Mouse (Mus musculus): ENCODE results near the gene Zfp341. TPM values are rescaled to one million over a fixed set of nuclear protein-coding genes. Genes with fewer than 3 reads are reported as not detected.

Gene Zfp341
- polyA plus RNA-seq (2014; fragmentation: Nextera tagmentation; extraction: Ambion mirVana), result 1.2 TPM in 2 replicates

DNA sequence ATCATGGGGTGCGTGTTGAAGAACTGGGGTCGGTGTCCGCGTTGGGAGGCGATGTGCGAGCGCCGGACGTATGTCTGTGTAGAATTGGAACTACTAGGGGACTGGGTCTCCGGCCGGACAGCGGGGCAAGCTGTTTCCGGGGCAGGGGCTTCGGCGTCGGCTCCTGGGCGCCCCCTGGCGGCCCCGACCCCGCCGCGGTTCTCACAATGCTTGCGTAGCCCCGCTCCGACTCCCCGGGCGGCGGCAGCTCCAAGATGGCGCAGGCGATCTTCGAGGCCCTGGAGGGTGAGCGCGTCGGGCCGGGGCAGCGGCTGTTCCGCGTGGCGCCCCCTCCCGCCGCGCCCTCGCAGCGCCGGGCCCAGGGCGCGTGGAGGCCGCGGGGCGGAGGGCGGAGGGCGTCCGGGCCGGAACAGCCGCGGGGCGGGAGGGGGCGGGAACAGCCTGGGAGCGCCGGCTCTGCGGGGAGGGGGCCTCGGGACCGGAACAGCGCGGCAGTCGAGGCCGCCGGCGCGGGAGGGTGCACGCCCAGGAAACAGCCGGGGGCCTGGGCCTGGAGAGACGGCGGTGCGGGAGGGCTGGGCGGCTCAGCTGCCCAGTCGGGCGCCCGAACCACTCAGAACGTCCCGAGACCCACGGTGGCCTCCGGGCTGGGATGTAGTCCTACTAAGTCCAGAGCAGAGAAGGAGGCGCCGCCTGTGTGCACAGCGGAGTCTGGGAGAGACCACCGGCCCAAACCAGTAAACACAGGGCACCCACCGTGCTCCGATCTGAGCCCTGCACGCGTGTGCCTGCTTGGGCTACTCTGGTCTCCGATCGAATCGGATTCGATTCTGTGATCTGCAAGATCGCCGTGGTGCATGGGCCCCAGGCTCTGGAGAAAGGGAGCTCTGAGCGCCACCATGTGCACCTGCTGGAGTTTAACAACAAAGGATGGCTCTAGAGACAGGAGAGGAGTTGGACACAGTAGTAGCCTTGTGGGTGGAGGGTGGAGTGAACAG is at the start of gene Zfp341, which contains the start of gene 4930519P11Rik:
Zfp341 (plus strand) TSS at position 180 of the 998 bp plus-strand sequence.
4930519P11Rik (minus strand) TSS at position 320 of the 998 bp plus-strand sequence.
- Histone ChIP-seq H3K9ac (ENCODE audit: low read depth, low read length) (peak within 1 kb of the TSS; percentile 87), H3K27me3 (replicated peaks; ENCODE audit: control insufficient read depth, insufficient read depth, low read length) (no peaks in the 10 kb centered on the region), H3K4me1 (ENCODE audit: control insufficient read depth, insufficient read depth, low read length) (no peaks in the 10 kb centered on the region), H3K36me3 (ENCODE audit: control insufficient read depth, insufficient read depth, low read length) (no peaks in the 10 kb centered on the region), H3K27ac (replicated peaks; ENCODE audit: low read depth, low read length) (peak within 1 kb of the TSS; percentile 97), H3K9me3 (ENCODE audit: control insufficient read depth, low read length) (no peaks in the 10 kb centered on the region), H3K4me3 (ENCODE audit: low read depth, low read length) (peak within 1 kb of the TSS; percentile 65), H3K4me2 (ENCODE audit: low read depth, low read length) (peak within 1 kb of the TSS; percentile 65)
- WGBS, result under 1% methylated on average over 32 of the region's 98 CpGs
- DNase-seq (ENCODE audit: low spot score) (peak; percentile 95), ATAC-seq (ENCODE audit: low read depth) (peak; percentile 97)

DNA sequence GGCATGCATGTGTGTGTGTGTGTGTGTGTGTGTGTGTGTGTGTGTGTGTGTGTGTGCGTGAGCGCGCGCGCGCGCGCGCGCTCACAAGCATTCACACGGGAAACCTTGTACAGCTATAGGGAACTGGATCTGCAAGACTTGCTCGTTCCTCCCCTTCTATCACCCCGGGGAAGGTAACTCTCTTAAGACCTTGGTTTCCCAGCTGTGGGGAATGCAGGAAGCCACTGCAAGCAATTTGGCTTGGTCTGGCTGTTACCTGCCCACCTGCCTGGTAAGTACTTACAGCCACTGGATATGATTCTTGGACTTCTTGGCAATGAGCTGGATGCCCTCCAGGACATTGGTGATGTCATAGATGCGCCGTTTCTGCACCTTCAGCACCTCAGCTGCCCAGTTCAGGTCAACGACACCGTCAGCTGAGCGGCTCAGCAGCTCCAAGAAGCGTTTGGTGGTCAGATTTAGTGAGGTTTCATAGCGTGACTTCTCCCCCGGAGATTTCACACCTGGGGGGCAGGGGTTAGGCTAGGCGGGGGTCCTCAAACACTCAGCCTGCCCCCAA is 49.4 kb upstream of the Zfp341 start:
- no peak overlapping the region for H3K27ac ChIP-seq (replicated peaks; ENCODE audit: low read depth, low read length)

DNA sequence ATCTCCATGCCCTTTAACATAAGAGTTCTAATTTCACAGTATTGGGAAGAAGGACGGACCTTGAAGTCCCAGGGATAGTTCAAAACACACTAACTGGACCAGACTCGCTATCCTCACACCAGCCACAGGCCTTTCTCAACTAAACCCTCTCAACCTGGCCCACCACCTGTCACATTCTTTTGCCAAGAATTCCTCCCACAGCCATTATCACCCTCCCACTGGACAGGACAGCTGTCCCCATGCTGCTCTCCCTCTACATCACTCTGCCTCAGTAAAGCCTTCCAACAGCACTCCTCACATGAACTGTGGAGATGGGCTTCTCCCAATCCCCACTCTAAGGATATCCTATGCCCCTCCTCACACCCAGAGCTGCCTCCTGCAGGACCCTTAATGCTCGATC is 47.5 kb upstream of the Zfp341 start:
- ATAC-seq (ENCODE audit: low read depth) (no peak), DNase-seq (ENCODE audit: low spot score) (peak; percentile 51)
- no peak overlapping the region for H3K4me2 ChIP-seq (ENCODE audit: low read depth, low read length)
- WGBS, result 78% methylated on average over 3 of the region's 3 CpGs
- no peak overlapping the region for H3K9ac ChIP-seq (ENCODE audit: low read depth, low read length)
- H3K4me3 ChIP-seq (ENCODE audit: low read depth, low read length), result no peak overlapping the region
- H3K27me3 ChIP-seq (replicated peaks; ENCODE audit: control insufficient read depth, insufficient read depth, low read length), result no peaks in the 10 kb centered on the region
- peaks cover 22% of the 10 kb centered on the region for H3K4me1 ChIP-seq (ENCODE audit: control insufficient read depth, insufficient read depth, low read length)
- no peaks in the 10 kb centered on the region for H3K9me3 ChIP-seq (ENCODE audit: control insufficient read depth, low read length)
- no peak overlapping the region; the same call in 1 of the 2 replicates for H3K27ac ChIP-seq (replicated peaks; ENCODE audit: low read depth, low read length)
- peaks cover 36% of the 10 kb centered on the region for H3K36me3 ChIP-seq (ENCODE audit: control insufficient read depth, insufficient read depth, low read length)

More for the DNA sequence above, 49.4 kb upstream of the Zfp341 start:
- Histone ChIP-seq H3K4me2 (ENCODE audit: low read depth, low read length) (no peak overlapping the region), H3K9ac (ENCODE audit: low read depth, low read length) (no peak overlapping the region), H3K36me3 (ENCODE audit: control insufficient read depth, insufficient read depth, low read length) (peaks cover 40% of the 10 kb centered on the region), H3K4me3 (ENCODE audit: low read depth, low read length) (no peak overlapping the region), H3K9me3 (ENCODE audit: control insufficient read depth, low read length) (no peaks in the 10 kb centered on the region), H3K27me3 (replicated peaks; ENCODE audit: control insufficient read depth, insufficient read depth, low read length) (no peaks in the 10 kb centered on the region), H3K4me1 (ENCODE audit: control insufficient read depth, insufficient read depth, low read length) (peaks cover 21% of the 10 kb centered on the region)
- peak; percentile 43 for DNase-seq (ENCODE audit: low spot score)
- 83% methylated on average over 15 of the region's 22 CpGs for WGBS
- ATAC-seq (ENCODE audit: low read depth), result no peak

DNA sequence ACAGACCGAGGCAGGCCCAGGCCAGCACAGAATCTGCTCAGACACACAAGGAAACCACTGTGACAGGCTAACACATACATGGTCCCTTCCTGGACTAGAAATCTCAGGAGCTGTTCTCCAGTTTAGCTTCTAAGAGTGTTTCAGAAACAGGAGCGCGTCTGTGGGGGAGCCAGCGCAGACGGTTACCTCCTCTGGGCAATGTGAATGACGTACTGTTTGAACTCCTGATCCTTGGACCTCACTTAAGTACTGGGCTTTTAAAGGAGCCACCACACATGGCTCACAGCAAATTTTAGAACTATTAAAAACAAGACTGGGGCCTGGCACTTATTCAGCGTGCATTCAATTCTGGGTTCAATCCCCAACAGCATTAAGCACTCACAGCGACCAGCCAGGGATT is 46.5 kb upstream of the Zfp341 start:
- H3K27me3 ChIP-seq (replicated peaks; ENCODE audit: control insufficient read depth, insufficient read depth, low read length), result no peaks in the 10 kb centered on the region
- peaks cover 26% of the 10 kb centered on the region for H3K36me3 ChIP-seq (ENCODE audit: control insufficient read depth, insufficient read depth, low read length)
- no peak overlapping the region for H3K4me2 ChIP-seq (ENCODE audit: low read depth, low read length)
- H3K9me3 ChIP-seq (ENCODE audit: control insufficient read depth, low read length), result no peaks in the 10 kb centered on the region
- no peak overlapping the region for H3K4me3 ChIP-seq (ENCODE audit: low read depth, low read length)
- DNase-seq (ENCODE audit: low spot score), result no peak
- 0 out of 2 replicates have a peak overlapping the region, but pooled peaks have one; percentile 16 for H3K9ac ChIP-seq (ENCODE audit: low read depth, low read length)
- peak overlapping the region; percentile 28; the same call in 1 of the 2 replicates for H3K27ac ChIP-seq (replicated peaks; ENCODE audit: low read depth, low read length)
- ATAC-seq (ENCODE audit: low read depth), result no peak
- peaks cover 28% of the 10 kb centered on the region for H3K4me1 ChIP-seq (ENCODE audit: control insufficient read depth, insufficient read depth, low read length)
- 41% methylated on average over 8 of the region's 8 CpGs for WGBS

DNA sequence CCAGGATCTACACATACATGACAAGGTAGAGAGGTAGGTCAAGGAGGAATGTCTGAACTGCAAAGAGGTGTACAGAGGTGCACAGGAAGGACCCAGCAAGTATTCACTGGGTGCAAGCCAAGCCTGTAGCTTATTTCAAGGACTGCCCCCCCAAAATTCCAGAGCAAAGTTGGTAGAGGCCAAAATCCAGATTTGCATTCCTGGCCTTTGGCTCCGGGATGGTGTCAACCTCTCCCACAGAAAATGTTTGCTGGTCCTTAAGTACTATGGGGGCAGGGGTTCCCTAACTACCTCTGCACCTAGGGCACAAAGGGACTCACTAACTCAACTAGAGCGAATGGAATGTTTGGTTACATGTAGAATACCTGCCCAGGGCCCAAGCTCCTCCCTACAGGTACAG is 45.3 kb upstream of the Zfp341 start:
- H3K27me3 ChIP-seq (replicated peaks; ENCODE audit: control insufficient read depth, insufficient read depth, low read length), result no peaks in the 10 kb centered on the region
- ATAC-seq (ENCODE audit: low read depth) (no peak), DNase-seq (ENCODE audit: low spot score) (no peak)
- H3K9me3 ChIP-seq (ENCODE audit: control insufficient read depth, low read length), result no peaks in the 10 kb centered on the region
- H3K4me3 ChIP-seq (ENCODE audit: low read depth, low read length), result peak overlapping the region; percentile 85
- peak overlapping the region; percentile 92 for H3K27ac ChIP-seq (replicated peaks; ENCODE audit: low read depth, low read length)
- 73% methylated on average over 2 of the region's 2 CpGs for WGBS
- peaks cover 17% of the 10 kb centered on the region; the same call in 1 of the 2 replicates for H3K36me3 ChIP-seq (ENCODE audit: control insufficient read depth, insufficient read depth, low read length)
- peak overlapping the region; percentile 75 for H3K4me2 ChIP-seq (ENCODE audit: low read depth, low read length)
- peaks cover 32% of the 10 kb centered on the region for H3K4me1 ChIP-seq (ENCODE audit: control insufficient read depth, insufficient read depth, low read length)
- H3K9ac ChIP-seq (ENCODE audit: low read depth, low read length), result peak overlapping the region; percentile 85

DNA sequence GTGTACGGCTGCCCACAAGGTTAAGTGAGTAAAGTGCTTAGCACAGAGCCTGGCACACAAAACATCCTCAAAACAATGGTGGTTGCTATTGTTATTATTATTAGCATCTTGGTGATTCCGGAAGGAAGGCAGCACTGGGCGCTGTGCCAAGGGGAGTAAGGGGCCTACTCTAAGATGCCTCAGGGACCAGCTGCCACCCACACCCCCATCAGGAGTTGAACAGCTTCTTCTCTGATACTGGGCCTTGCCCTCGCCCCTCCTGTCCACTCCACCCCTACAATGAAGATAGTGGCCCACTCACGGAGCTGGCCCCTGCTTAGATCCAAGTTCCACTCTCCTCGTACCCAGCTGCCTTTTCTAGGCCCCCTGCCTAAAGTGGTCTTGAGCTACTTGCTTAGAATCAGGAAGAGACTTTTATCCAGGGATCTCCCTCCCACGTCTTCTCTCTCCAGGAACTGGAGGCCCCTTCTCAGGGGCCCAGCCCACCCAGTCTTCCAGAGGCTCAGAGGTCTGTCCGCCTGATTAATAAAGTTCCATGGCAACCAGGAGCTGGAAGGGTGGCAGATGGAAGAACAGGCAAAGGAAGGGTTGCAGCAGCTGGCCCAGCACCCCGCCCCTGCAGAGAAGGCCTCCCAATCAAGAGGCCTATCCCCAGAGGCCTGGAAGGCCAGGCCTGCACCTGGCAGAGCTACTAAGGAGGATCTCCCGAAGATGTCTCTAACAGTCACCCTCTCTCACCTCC is 44.6 kb upstream of the Zfp341 start:
- H3K4me3 ChIP-seq (ENCODE audit: low read depth, low read length), result peak overlapping the region; percentile 85
- DNase-seq (ENCODE audit: low spot score) (peak; percentile 64), ATAC-seq (ENCODE audit: low read depth) (peak; percentile 6)
- peaks cover 10% of the 10 kb centered on the region; the same call in 1 of the 2 replicates for H3K36me3 ChIP-seq (ENCODE audit: control insufficient read depth, insufficient read depth, low read length)
- H3K9ac ChIP-seq (ENCODE audit: low read depth, low read length), result peak overlapping the region; percentile 85
- H3K27ac ChIP-seq (replicated peaks; ENCODE audit: low read depth, low read length), result peak overlapping the region; percentile 92
- H3K9me3 ChIP-seq (ENCODE audit: control insufficient read depth, low read length), result no peaks in the 10 kb centered on the region
- peak overlapping the region; percentile 75 for H3K4me2 ChIP-seq (ENCODE audit: low read depth, low read length)
- peaks cover 32% of the 10 kb centered on the region for H3K4me1 ChIP-seq (ENCODE audit: control insufficient read depth, insufficient read depth, low read length)
- 18% methylated on average over 10 of the region's 10 CpGs for WGBS
- H3K27me3 ChIP-seq (replicated peaks; ENCODE audit: control insufficient read depth, insufficient read depth, low read length), result no peaks in the 10 kb centered on the region

DNA sequence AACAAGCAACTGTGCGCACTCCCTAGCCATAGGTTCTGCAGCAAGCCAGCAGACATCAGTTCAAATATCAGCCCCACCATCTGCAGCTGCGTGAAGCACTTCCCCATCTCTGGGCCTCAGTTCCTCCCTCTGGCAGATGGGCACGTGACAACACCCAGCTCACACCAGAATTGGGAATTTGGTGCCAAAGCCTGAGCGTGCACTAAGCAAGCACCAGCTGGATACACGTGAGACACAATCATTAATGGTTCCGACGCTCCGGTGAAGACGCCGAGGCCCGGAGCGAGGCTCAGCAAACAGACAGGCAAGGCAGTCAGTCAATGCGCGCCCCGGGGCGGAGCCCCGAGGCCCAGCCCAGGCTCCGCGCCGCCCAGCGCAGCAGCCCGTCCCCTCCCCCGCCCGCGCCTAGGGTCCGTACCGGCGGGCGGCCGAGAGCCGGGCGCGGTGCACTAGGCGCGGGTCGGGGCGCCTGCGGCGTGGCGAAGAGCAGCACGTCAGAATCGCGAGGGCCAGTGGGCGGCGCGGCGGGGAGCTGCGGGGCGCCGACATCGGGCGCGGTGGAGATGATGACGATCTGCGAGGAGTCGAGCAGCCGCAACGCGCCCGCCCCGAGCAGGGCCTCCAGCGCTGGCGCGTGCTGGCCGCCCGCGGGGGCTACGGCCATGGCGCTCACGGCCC is 43.9 kb upstream of the Zfp341 start:
- Histone ChIP-seq H3K9me3 (ENCODE audit: control insufficient read depth, low read length) (no peaks in the 10 kb centered on the region), H3K27me3 (replicated peaks; ENCODE audit: control insufficient read depth, insufficient read depth, low read length) (no peaks in the 10 kb centered on the region), H3K36me3 (ENCODE audit: control insufficient read depth, insufficient read depth, low read length) (0 out of 2 replicates have a peak, but pooled peaks cover 3% of the 10 kb centered on the region), H3K4me1 (ENCODE audit: control insufficient read depth, insufficient read depth, low read length) (peaks cover 32% of the 10 kb centered on the region), H3K4me3 (ENCODE audit: low read depth, low read length) (peak overlapping the region; percentile 85), H3K9ac (ENCODE audit: low read depth, low read length) (peak overlapping the region; percentile 85), H3K4me2 (ENCODE audit: low read depth, low read length) (peak overlapping the region; percentile 75), H3K27ac (replicated peaks; ENCODE audit: low read depth, low read length) (peak overlapping the region; percentile 92)
- 2% methylated on average over 13 of the region's 70 CpGs for WGBS
- ATAC-seq (ENCODE audit: low read depth), result peak; percentile 73
- peak; percentile 78 for DNase-seq (ENCODE audit: low spot score)
